Mouse (Mus musculus) limb, embryonic 11.5 days (tissue): ENCODE data around the gene Cyth4. TPM values are rescaled to one million over a fixed set of nuclear protein-coding genes. Genes with fewer than 3 reads are reported as not detected.

Experiments used
- polyA plus RNA-seq: library from polyadenylated mRNA; unstranded; fragments of >200 nt; fragmentation: Nextera tagmentation; extraction: Ambion mirVana; gene quantifications from 2 replicates; pipeline ENCODE4 v1.2.1, GENCODE M21; 2014

Gene Cyth4
- polyA plus RNA-seq, 1 experiment from 2014 or later, result 2.5 TPM

Other genes starting within 250 kb of the Cyth4 start
- not detected in 2 replicates for gene Tex33, start 201.1 kb upstream of the Cyth4 start, polyA plus RNA-seq
- 7.7 and 7.8 TPM in 2 replicates for gene Tst, start 191.1 kb upstream of the Cyth4 start, polyA plus RNA-seq
- 1.7 and 2.3 TPM in 2 replicates for gene Mpst, start 190.6 kb upstream of the Cyth4 start, polyA plus RNA-seq
- gene Kctd17, start 168.5 kb upstream of the Cyth4 start, polyA plus RNA-seq, result 37.9 and 43.4 TPM in 2 replicates
- 0.27 TPM in 1 of 2 replicates, not detected in the other for gene Tmprss6, start 128.4 kb upstream of the Cyth4 start, polyA plus RNA-seq
- gene Il2rb, start 101.8 kb upstream of the Cyth4 start, polyA plus RNA-seq, result not detected in 2 replicates
- gene C1qtnf6, start 65.6 kb upstream of the Cyth4 start, polyA plus RNA-seq, result 17.5 and 18.9 TPM in 2 replicates
- gene Sstr3, start 52.4 kb upstream of the Cyth4 start, polyA plus RNA-seq, result not detected in 2 replicates
- gene Rac2, start 24.3 kb upstream of the Cyth4 start, polyA plus RNA-seq, result 5.9 and 6.8 TPM in 2 replicates
- gene Elfn2, start 121.7 kb downstream of the Cyth4 start, polyA plus RNA-seq, result not detected in 2 replicates
- 5.3 and 7.5 TPM in 2 replicates for gene Mfng, start 176.4 kb downstream of the Cyth4 start, polyA plus RNA-seq
- 3.4 and 3.5 TPM in 2 replicates for gene Card10, start 206.0 kb downstream of the Cyth4 start, polyA plus RNA-seq
- gene Cdc42ep1, start 245.6 kb downstream of the Cyth4 start, polyA plus RNA-seq, result 11.2 and 12.6 TPM in 2 replicates